Mouse (Mus musculus) spleen, postnatal 4 days (tissue): ENCODE data around the gene Samd10.

Experiments used
- DNase-seq, 2 experiments: peaks; one replicate each; pipeline ENCODE4 v3.0.0; 2022; ENCODE audit warnings: low spot score in 2 of 2

Samd10 gene

GRCm38 (mm10) chr2:181598454-181599351, at the start of gene Samd10:
Samd10 (minus strand) TSS chr2:181599212.
- DNase-seq: peak; percentile 57 to 85

GRCm38 (mm10) chr2:181646626-181647472, 47.8 kb upstream of the Samd10 start:
- no peak for DNase-seq

- DNase-seq: no peak
Measured at GRCm38 (mm10) chr2:181645666-181646065, 46.7 kb upstream of the Samd10 start.

- DNase-seq: peak; percentile 43 to 68
Measured at GRCm38 (mm10) chr2:181644361-181644760, 45.3 kb upstream of the Samd10 start.

GRCm38 (mm10) chr2:181635865-181636264, 36.9 kb upstream of the Samd10 start:
- no peak for DNase-seq

GRCm38 (mm10) chr2:181632624-181633023, 33.6 kb upstream of the Samd10 start:
- DNase-seq: no peak

GRCm38 (mm10) chr2:181628471-181628870, 29.5 kb upstream of the Samd10 start:
- DNase-seq: no peak

- no peak for DNase-seq
Measured at GRCm38 (mm10) chr2:181623401-181623800, 24.4 kb upstream of the Samd10 start.

GRCm38 (mm10) chr2:181618761-181619495, 19.9 kb upstream of the Samd10 start:
- DNase-seq: no peak

GRCm38 (mm10) chr2:181602367-181602766, 3.4 kb upstream of the Samd10 start:
- no peak for DNase-seq

GRCm38 (mm10) chr2:181601751-181602145, 2.7 kb upstream of the Samd10 start:
- no peak for DNase-seq

DNA sequence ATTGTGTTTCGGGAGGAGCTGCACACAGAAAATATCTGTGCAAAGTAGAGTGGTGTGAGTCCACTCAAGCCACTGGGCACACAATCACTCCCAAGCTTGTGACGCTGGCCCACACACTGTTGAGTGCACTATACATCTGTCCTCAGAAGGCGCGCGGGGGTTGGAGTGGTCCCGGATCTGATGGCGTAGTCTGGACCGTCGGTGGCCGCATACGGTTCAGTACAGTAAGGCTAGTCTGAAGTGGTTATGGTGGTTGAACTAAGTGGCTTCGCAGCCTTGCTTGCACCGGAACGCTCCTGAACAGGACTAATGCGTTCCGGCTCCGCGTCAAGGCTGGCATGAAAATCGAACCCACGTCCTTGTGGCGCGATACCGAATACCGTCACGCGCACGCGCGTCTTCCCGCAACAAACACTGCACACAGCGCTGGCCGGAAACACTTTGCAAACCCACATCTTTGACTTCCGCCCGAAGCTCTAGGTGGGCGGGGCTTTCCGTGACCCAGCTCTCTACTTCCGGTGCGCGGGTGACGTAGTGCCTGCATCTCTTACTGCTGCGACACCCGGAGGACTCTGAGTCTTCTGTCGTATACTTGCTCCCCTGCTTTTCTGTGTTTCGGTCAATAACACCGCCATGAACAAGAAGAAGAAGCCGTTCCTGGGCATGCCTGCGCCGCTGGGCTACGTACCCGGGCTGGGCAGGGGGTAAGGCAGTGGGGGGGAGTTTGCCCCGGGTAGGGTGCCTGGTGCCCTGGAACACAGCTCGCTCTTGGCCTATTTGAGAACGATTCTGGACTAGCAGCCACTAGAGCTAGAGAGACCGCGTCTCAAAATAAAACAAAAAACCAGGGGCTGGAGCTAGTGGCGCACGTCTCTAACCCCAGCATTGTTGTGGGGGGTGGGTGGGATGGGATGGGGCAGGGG, 2.1 kb upstream of the Samd10 start:
- peak; percentile 95 to 97 for DNase-seq

- DNase-seq: peak; percentile 12 to 60
Measured at GRCm38 (mm10) chr2:181600226-181600758, 1.3 kb upstream of the Samd10 start.

DNA sequence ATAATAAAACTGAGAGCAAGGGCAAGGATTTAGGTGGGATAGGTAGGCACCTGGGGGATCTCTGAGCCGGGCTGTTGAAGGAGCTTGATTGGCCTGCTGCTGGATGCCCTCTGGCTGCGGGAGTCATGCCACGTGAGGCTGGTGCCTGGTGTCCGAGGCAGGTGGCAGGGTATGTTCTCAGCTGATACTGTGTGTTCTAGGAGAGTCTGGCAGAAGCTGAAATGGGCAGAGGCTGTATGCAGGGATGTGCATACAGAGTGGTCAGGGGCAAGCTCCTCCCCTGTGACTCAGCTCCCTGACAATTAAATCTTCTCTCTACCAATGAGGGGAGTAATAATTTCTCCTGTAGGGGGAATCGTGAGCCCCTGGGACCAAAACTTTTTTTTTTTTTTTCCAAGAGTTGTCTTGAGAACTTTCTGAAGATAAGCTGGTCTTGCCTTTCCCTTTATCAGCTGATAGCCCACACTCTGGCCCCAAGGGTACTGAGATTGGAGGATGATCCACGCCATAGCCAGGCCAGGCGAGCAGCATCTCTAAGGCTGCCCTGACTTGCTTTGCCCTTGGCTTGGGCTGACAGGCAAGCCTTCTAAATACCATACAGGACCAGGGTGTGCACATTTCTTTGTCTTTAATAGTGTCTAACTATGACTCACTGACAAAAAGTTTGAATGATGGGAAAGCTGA, 1.5 kb downstream of the Samd10 start:
- peak in 1 of 2 experiments; percentile 57 for DNase-seq

- no peak for DNase-seq
Measured at GRCm38 (mm10) chr2:181596221-181596960, 2.6 kb downstream of the Samd10 start.

DNA sequence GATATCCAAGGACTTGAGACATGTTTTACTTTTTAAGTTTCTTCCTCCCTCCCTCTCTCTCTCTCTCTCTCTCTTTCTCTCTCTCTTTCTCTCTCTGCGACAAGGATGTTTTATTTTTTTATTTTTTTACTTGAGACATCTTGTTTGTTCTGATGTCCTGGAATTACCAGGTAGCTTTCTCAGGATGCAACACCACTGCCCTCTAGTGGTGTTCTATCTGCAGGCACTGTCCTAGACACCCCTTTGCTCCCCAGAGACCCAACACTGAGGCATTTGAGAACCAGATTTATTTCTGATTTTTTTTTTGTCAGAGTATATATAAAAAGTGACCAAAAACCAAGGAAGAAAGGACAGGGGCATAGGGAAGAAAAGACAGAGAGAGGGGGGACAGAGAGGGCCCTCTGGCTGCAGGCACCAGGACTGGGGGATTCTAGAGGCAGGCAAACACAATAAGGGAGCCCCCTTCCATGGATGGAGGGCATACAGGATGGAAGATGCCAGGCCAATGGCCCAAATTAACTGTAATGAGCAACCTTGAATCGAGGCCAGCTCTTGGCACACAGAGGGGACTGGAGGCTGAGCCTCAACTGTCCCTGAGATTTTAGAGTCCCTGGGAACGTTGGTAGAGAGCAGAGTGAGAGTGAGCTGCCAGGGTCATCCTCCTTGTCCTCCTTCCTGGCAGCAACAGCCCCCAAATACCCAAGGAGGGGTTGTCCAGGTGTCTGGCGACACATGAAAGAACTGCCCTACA, 3.9 kb downstream of the Samd10 start:
- peak in 1 of 2 experiments; percentile 22 for DNase-seq

DNA sequence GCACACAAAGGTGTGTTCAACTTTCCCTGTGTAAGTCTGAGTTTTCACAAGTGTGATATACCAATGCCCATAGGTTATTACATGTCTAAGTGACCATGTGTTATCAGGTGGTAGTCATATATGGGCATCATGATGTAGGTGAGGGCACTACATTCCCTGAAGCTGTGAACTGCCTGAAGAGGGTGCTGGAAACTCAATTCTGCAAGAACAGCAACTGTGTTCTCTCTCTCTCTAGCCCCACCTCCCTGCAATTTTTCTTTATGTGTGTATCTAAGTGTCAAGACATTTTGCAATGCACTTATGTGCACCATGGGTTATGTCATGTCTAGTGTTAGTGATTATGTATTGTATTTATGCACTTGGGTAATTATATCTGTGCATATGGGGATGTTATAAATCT, 5.1 kb downstream of the Samd10 start:
- DNase-seq: no peak

GRCm38 (mm10) chr2:181593042-181593421, 6.0 kb downstream of the Samd10 start:
- peak in 1 of 2 experiments; percentile 62 for DNase-seq
